Mouse (Mus musculus): ENCODE data around the gene Fam19a5.

GRCm38 (mm10) chr15:87666041-87666750 lies 122.1 kb downstream of the Fam19a5 start:
- no peak for TF ChIP-seq CTCF (IDR thresholded peaks at IDR 0.05; ENCODE audit: borderline replicate concordance, extremely low read depth, insufficient read depth, insufficient read length)
- no peak for TF ChIP-seq POLR2A (IDR thresholded peaks at IDR 0.05; ENCODE audit: borderline replicate concordance, extremely low read depth, insufficient read depth, insufficient read length, poor library complexity, severe bottlenecking)
